Mouse (Mus musculus) heart, postnatal 0 days (tissue): ENCODE data around the gene Efnb2. TPM values are rescaled to one million over a fixed set of nuclear protein-coding genes. Genes with fewer than 3 reads are reported as not detected.

Source experiments
- ATAC-seq: fragments of 200-750 bp; cut with Nextera tagmentation; 2 replicates; pipeline ENCODE4 v1.8.0; 2017; ENCODE audit warnings: low read depth, moderate number of reproducible peaks, moderate library complexity; ENCODE audit not compliant: insufficient read depth
- DNase-seq: peaks from one replicate; pipeline ENCODE4 v3.0.0-alpha.2; 2016; ENCODE audit warnings: low spot score
- H3K27ac ChIP-seq: fragments of 300-500 bp; sonication (generic); 2 replicates; pipeline ENCODE4 v1.5.1; 2014; ENCODE audit warnings: low read depth, mild to moderate bottlenecking
- H3K27me3 ChIP-seq: fragments of 300-500 bp; sonication (generic); 2 replicates; pipeline ENCODE4 v1.6.1; 2014; ENCODE audit warnings: low read length, mixed read lengths; ENCODE audit not compliant: control insufficient read depth, insufficient read depth
- H3K36me3 ChIP-seq: fragments of 300-500 bp; sonication (generic); replicated peaks from 2 replicates; pipeline ENCODE4 v1.6.1; 2014; ENCODE audit warnings: low read length, mixed read lengths; ENCODE audit not compliant: control insufficient read depth, insufficient read depth
- H3K4me1 ChIP-seq: fragments of 300-500 bp; sonication (generic); 2 replicates; pipeline ENCODE4 v1.6.1; 2014; ENCODE audit warnings: antibody characterized with exemption; ENCODE audit not compliant: control insufficient read depth, insufficient read depth
- H3K4me2 ChIP-seq: fragments of 300-500 bp; sonication (generic); 2 replicates; pipeline ENCODE4 v1.6.1; 2014; ENCODE audit warnings: low read depth, mild to moderate bottlenecking, low read length, moderate library complexity
- H3K4me3 ChIP-seq: fragments of 300-500 bp; sonication (generic); 2 replicates; pipeline ENCODE4 v1.5.1; 2014; ENCODE audit warnings: low read depth, low read length
- H3K9ac ChIP-seq: fragments of 300-500 bp; sonication (generic); replicated peaks from 2 replicates; pipeline ENCODE4 v1.6.1; 2014; ENCODE audit warnings: low read depth, low read length, mixed read lengths
- H3K9me3 ChIP-seq: fragments of 300-500 bp; sonication (generic); replicated peaks from 2 replicates; pipeline ENCODE4 v1.6.1; 2016; ENCODE audit warnings: low read length; ENCODE audit not compliant: control insufficient read depth
- CTCF ChIP-seq: IDR thresholded peaks from 2 replicates; pipeline ENCODE4 v1.5.1; 2016; ENCODE audit warnings: antibody characterized with exemption, control low read depth, low read depth
- EP300 ChIP-seq: IDR thresholded peaks from 2 replicates; pipeline ENCODE4 v1.6.1; 2016; ENCODE audit warnings: antibody characterized with exemption, low read depth
- WGBS: fragments of 180-500 bp; shearing (Covaris S2); extraction: QIAGEN DNeasy Blood & Tissue Kit; methylation state at CpG from one replicate; pipeline ENCODE4 v1.1.7; 2014; 5-methylcytosine and 5-hydroxymethylcytosine counted together
- polyA plus RNA-seq: library from polyadenylated mRNA; unstranded; fragments of >200 nt; fragmentation: Nextera tagmentation; extraction: Ambion mirVana; gene quantifications from 2 replicates; pipeline ENCODE4 v1.2.1, GENCODE M21; 2015
- total RNA-seq: library from RNA; depleted of rRNA; stranded (reverse); fragments of >200 nt; gene quantifications from 2 replicates; pipeline ENCODE4 v1.2.3, GENCODE M21; 2014; ENCODE audit warnings: low replicate concordance

Efnb2 gene
- total and polyA plus RNA-seq, 2 experiments from 2014 or later, result 6.2 to 13.8 TPM

- WGBS, result under 1% methylated on average over 72 of the region's 81 CpGs
These were observed 29.4 kb upstream of the Efnb2 start, which contains the start of gene Arglu1 for GRCm38 (mm10) chr8:8690146-8691092. Arglu1 (minus strand) TSS chr8:8690521.

DNA sequence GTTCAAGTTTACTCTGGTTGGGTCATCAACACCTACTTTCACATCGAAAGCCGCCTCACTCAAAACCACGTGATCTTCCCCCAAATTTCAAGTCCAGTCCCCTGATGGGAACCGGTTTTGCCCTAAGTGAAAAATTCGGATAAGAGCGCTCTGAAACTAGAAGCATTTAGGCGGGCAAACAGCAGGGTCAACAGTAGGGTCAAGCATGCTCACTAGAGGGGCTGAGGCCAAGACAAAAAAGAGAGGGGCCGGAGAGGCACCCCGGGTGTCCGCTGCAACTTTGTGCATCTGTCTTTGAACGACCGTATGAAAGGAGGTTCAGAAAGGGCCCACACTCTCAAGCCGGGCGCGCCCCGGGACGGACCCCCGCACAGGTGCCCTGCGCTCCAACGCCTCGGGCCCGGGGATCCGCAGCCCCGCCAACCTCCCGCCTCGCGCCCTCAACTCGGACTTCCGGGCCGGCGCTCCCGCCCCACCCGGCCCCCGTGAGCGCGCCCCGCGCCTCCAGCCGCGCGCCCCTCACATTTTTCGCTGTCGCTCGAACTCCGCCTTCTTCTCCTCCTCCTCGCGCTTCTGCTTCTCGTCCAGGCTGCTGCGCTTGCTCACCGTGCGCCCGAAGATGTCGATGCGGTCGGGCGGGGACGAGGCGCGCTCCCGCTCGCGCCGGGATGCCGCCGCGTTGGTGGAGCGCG lies 28.6 kb upstream of the Efnb2 start:
- Histone ChIP-seq H3K4me2 (peak overlapping the region; percentile 84), H3K36me3 (no peaks in the 10 kb centered on the region), H3K4me1 (peaks cover 41% of the 10 kb centered on the region), H3K4me3 (peak overlapping the region; percentile 94), H3K9ac (peak overlapping the region; percentile 99), H3K27ac (peak overlapping the region; percentile 97), H3K27me3 (no peaks in the 10 kb centered on the region), H3K9me3 (no peaks in the 10 kb centered on the region)
- WGBS, result under 1% methylated on average over 62 of the region's 68 CpGs
- peak; percentile 50 for DNase-seq
- TF ChIP-seq CTCF (no peak), EP300 (no peak)
- ATAC-seq, result peak; percentile 74

More at GRCm38 (mm10) chr8:8690146-8691092, 29.4 kb upstream of the Efnb2 start, which contains the start of gene Arglu1:
- DNase-seq (peak; percentile 92), ATAC-seq (peak; percentile 96)
- Histone ChIP-seq H3K4me1 (peaks cover 38% of the 10 kb centered on the region), H3K4me3 (peak within 1 kb of the TSS; percentile 94), H3K36me3 (no peaks in the 10 kb centered on the region), H3K9me3 (no peaks in the 10 kb centered on the region), H3K27ac (peak within 1 kb of the TSS; percentile 97), H3K27me3 (no peaks in the 10 kb centered on the region), H3K9ac (peak within 1 kb of the TSS; percentile 99), H3K4me2 (peak within 1 kb of the TSS; percentile 84)
- no peak for TF ChIP-seq CTCF
- no peak for TF ChIP-seq EP300

DNA sequence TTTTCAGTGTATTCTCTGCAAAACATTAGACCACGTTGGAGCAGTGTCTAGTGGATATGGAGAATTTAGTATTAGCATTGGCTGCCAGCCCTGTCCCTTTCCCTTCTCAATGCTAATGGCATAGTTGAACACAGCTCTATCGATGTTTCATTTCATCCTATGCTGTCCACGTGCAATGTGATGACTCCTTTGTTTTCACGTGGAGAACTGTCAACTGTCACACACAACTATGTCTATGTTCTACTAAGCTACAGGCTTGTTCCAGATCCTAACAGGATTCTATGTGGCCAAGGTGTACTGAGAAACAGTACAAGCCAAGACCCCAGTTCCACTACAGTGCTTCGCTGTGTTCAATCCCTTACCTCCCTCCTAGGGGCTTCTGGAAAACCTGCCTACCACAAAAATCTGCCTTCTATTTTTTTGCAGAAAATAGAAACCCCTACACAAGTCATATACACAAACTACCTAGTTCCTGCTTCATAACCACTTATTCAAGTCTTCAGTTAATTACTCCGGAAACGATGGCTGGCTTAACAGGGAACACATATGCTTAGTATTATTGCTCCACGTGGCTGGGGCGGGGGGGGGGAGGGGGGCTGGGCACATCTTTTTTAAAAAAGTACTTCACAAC lies 27.9 kb upstream of the Efnb2 start:
- Histone ChIP-seq H3K27ac (0 out of 2 replicates have a peak overlapping the region, but pooled peaks have one; percentile 11), H3K4me1 (peaks cover 41% of the 10 kb centered on the region), H3K27me3 (no peaks in the 10 kb centered on the region), H3K4me2 (peak overlapping the region; percentile 84), H3K36me3 (no peaks in the 10 kb centered on the region), H3K4me3 (peak overlapping the region; percentile 94), H3K9ac (peak overlapping the region; percentile 99), H3K9me3 (no peaks in the 10 kb centered on the region)
- no peak for TF ChIP-seq CTCF
- no peak for TF ChIP-seq EP300
- DNase-seq, result peak; percentile 26
- ATAC-seq, result no peak
- 6% methylated on average over 9 of the region's 9 CpGs for WGBS

DNA sequence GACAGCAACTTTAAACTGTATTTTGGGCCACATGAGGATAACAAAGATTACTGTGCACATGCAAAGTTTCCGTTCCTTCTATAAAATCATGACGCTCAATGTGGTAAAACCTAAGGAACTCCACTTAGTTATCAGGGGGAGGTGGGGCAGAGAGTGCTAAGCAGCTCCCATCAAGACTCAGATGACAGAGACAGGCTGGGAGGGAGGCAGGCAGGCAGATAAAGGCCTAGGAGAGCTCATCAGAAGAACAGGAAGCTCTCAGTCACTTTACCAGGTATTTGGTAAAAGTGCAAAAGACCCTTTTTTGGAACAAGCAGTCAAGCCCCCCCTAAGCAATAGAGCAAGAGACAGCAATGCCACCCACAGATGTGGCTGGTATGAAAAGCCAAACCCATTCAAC lies 24.5 kb upstream of the Efnb2 start:
- Histone ChIP-seq H3K9ac (no peak overlapping the region), H3K4me2 (no peak overlapping the region), H3K27ac (no peak overlapping the region), H3K9me3 (no peaks in the 10 kb centered on the region), H3K36me3 (peaks cover 27% of the 10 kb centered on the region), H3K4me1 (peaks cover 45% of the 10 kb centered on the region), H3K27me3 (no peaks in the 10 kb centered on the region), H3K4me3 (no peak overlapping the region)
- WGBS, result 21% methylated on average over 2 of the region's 2 CpGs
- DNase-seq, result no peak
- TF ChIP-seq EP300 (no peak), CTCF (no peak)
- ATAC-seq, result no peak

DNA sequence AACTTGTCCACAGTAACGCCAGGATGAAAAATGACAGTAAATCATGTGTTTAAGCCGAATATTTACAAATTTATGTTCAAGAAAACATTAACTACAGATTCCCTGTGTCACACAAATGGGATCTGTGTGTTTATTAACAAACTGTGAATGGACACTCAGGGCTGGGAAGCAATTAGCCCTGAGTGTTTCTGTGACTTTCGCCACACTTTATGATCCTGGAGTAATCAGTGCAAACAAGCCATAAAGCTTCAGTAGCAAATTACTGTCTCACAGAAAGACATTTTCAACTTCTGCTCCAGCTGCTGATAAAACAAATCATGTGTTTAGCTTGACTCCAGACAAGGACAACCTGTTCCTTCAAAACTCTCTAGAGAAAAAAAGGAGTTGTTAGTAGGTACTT lies 21.7 kb upstream of the Efnb2 start:
- TF ChIP-seq EP300, result no peak
- no peak for TF ChIP-seq CTCF
- H3K9ac ChIP-seq, result no peak overlapping the region
- H3K4me2 ChIP-seq, result no peak overlapping the region
- no peaks in the 10 kb centered on the region for H3K27me3 ChIP-seq
- peaks cover 47% of the 10 kb centered on the region for H3K36me3 ChIP-seq
- H3K27ac ChIP-seq, result no peak overlapping the region
- ATAC-seq, result no peak
- peaks cover 27% of the 10 kb centered on the region for H3K4me1 ChIP-seq
- no peak overlapping the region for H3K4me3 ChIP-seq
- WGBS, result 87% methylated on average over 3 of the region's 3 CpGs
- no peak for DNase-seq
- no peaks in the 10 kb centered on the region for H3K9me3 ChIP-seq
